Mouse (Mus musculus) embryonic fibroblast, embryonic 13.5 days (primary cell): Measurements from ENCODE around the gene Rffl. TPM values are rescaled to one million over a fixed set of nuclear protein-coding genes. Genes with fewer than 3 reads are reported as not detected.

Source experiments
- H3K27ac ChIP-seq: 2 replicates; pipeline ENCODE4 v1.5.1; 2012; ENCODE audit warnings: low read length, control low read depth, inconsistent platforms; ENCODE audit not compliant: insufficient read depth
- H3K4me1 ChIP-seq: 2 replicates; pipeline ENCODE4 v1.6.1; 2011; ENCODE audit warnings: low read length; ENCODE audit not compliant: control insufficient read depth, insufficient read depth
- H3K4me3 ChIP-seq: 2 replicates; pipeline ENCODE4 v1.5.1; 2011; ENCODE audit warnings: mild to moderate bottlenecking, control low read depth, low read length; ENCODE audit not compliant: insufficient read depth
- CTCF ChIP-seq: IDR thresholded peaks from 2 replicates; pipeline ENCODE4 v1.5.1; 2011; ENCODE audit warnings: mild to moderate bottlenecking, control low read depth, low read length, moderate library complexity, borderline replicate concordance; ENCODE audit not compliant: insufficient read depth
- POLR2A ChIP-seq: IDR thresholded peaks from 2 replicates; pipeline ENCODE4 v1.6.1; 2011; ENCODE audit warnings: low read depth, mild to moderate bottlenecking, control low read depth, low read length, moderate library complexity
- polyA plus RNA-seq: library from polyadenylated mRNA; stranded (reverse); fragments of >200 nt; gene quantifications from 2 replicates; pipeline ENCODE4 v1.2.4, GENCODE M21; 2011; ENCODE audit warnings: low read depth; ENCODE audit not compliant: missing spikeins, insufficient read length

The Rffl gene
- polyA plus RNA-seq, 1 experiment: 5.7 TPM

GRCm38 (mm10) chr11:82807370-82807769 lies 63.6 kb downstream of the Rffl start:
- TF ChIP-seq POLR2A (no peak), CTCF (no peak)
- peaks cover 5% of the 10 kb centered on the region; the same call in 1 of the 2 replicates for H3K4me1 ChIP-seq
- no peak overlapping the region for H3K4me3 ChIP-seq
- H3K27ac ChIP-seq: no peak overlapping the region

DNA sequence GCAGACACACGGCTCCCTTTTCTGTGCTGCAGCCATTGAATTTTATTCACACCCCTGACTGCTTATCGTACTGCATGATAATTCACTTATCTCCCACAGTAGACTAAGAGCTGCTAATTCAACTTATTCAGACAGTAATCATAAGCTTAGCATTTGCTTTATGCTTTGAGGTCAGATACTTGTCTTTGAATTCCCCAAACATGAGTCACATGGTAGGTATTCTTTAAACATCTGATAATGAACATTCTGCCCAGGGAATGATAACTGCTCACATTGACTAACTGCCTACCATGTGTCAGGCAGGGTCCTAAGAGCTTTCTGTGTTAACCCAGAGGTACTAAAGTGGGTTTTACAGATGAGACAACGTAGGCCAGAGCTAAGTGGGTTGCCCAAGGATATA lies 64.4 kb downstream of the Rffl start:
- peaks cover 5% of the 10 kb centered on the region; the same call in 1 of the 2 replicates for H3K4me1 ChIP-seq
- no peak overlapping the region for H3K27ac ChIP-seq
- TF ChIP-seq CTCF (no peak), POLR2A (no peak)
- no peak overlapping the region for H3K4me3 ChIP-seq

- Histone ChIP-seq H3K4me1 (no peaks in the 10 kb centered on the region), H3K27ac (no peak overlapping the region), H3K4me3 (no peak overlapping the region)
- no peak for TF ChIP-seq CTCF
- TF ChIP-seq POLR2A: no peak
Observed at GRCm38 (mm10) chr11:82783453-82783852, 87.6 kb downstream of the Rffl start.

GRCm38 (mm10) chr11:82782197-82782596 lies 88.8 kb downstream of the Rffl start:
- Histone ChIP-seq H3K27ac (peak overlapping the region; percentile 92; the same call in 1 of the 2 replicates), H3K4me3 (peak overlapping the region; percentile 97), H3K4me1 (no peaks in the 10 kb centered on the region)
- no peak for TF ChIP-seq POLR2A
- TF ChIP-seq CTCF: no peak

- no peaks in the 10 kb centered on the region for H3K4me1 ChIP-seq
- TF ChIP-seq CTCF: no peak
- TF ChIP-seq POLR2A: peak; percentile 85
- peak within 1 kb of the TSS; percentile 97 for H3K4me3 ChIP-seq
- peak within 1 kb of the TSS; percentile 92 for H3K27ac ChIP-seq
Observed at GRCm38 (mm10) chr11:82780983-82781903, 89.8 kb downstream of the Rffl start, which contains the start of gene Lig3. Gene Lig3, plus strand, starts transcription at chr11:82781108.

- Histone ChIP-seq H3K4me1 (no peaks in the 10 kb centered on the region), H3K27ac (no peak overlapping the region), H3K4me3 (peak overlapping the region; percentile 97)
- TF ChIP-seq POLR2A (peak; percentile 25; the same call in 1 of the 2 replicates), CTCF (no peak)
Observed at GRCm38 (mm10) chr11:82780134-82780533, 90.9 kb downstream of the Rffl start.

DNA sequence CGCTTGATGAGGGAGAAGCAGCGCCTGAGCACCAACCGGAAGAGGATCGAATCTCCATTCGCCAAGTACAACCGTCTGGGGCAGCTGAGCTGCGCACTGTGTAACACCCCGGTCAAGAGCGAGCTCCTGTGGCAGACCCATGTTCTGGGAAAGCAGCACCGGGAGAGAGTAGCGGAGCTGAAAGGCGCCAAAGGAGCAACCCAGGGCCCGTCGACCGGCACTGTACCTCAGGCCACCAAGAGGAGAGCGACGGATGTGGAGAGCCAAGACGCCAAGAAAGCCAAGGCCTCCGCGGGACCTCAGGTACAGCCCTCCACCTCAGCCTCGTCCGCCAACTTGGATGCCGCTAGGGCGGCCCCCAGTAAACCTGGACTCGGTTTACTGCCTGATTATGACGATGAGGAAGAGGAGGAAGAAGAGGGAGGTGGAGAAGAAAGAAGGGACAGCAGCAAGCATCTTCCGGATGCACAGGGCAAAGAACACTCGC lies 106.5 kb downstream of the Rffl start:
- TF ChIP-seq CTCF (no peak), POLR2A (no peak)
- peak overlapping the region; percentile 41; the same call in 1 of the 2 replicates for H3K27ac ChIP-seq
- peak overlapping the region; percentile 91 for H3K4me3 ChIP-seq
- no peaks in the 10 kb centered on the region for H3K4me1 ChIP-seq

- peak within 1 kb of the TSS; percentile 91 for H3K4me3 ChIP-seq
- TF ChIP-seq POLR2A (peak; percentile 99), CTCF (no peak)
- no peaks in the 10 kb centered on the region for H3K4me1 ChIP-seq
- peak within 1 kb of the TSS; percentile 77 for H3K27ac ChIP-seq
Observed at GRCm38 (mm10) chr11:82763742-82764437, 107.1 kb downstream of the Rffl start, which contains the start of the genes Cct6b and Zfp830. Gene Cct6b, minus strand, starts transcription at chr11:82764321. Gene Zfp830, plus strand, starts transcription at chr11:82764345.

- Histone ChIP-seq H3K4me3 (peak overlapping the region; percentile 62), H3K27ac (no peak overlapping the region), H3K4me1 (no peaks in the 10 kb centered on the region)
- TF ChIP-seq CTCF (no peak), POLR2A (no peak)
Observed at GRCm38 (mm10) chr11:82763261-82763660, 107.7 kb downstream of the Rffl start.
